Mouse (Mus musculus) testis, adult 2 months (tissue): Measurements from ENCODE around the gene Ptprd. TPM values are rescaled to one million over a fixed set of nuclear protein-coding genes. Genes with fewer than 3 reads are reported as not detected.

Experiments
- H3K27ac ChIP-seq: fragments of 200-500 bp; 2 replicates; pipeline ENCODE4 v1.5.1; 2012; ENCODE audit warnings: low read depth, low read length; ENCODE audit not compliant: control insufficient read depth, insufficient read depth
- H3K27me3 ChIP-seq: fragments of 200-500 bp; 2 replicates; pipeline ENCODE4 v1.6.1; 2012; ENCODE audit warnings: mild to moderate bottlenecking, low read length, moderate library complexity; ENCODE audit not compliant: control insufficient read depth, insufficient read depth
- H3K36me3 ChIP-seq: fragments of 200-500 bp; 2 replicates; pipeline ENCODE4 v1.6.1; 2012; ENCODE audit warnings: mild to moderate bottlenecking, low read length; ENCODE audit not compliant: control insufficient read depth, insufficient read depth
- H3K4me1 ChIP-seq: fragments of 200-500 bp; 2 replicates; pipeline ENCODE4 v1.6.1; 2012; ENCODE audit warnings: low read length; ENCODE audit not compliant: control insufficient read depth, insufficient read depth
- H3K4me3 ChIP-seq: fragments of 200-500 bp; 2 replicates; pipeline ENCODE4 v1.5.1; 2012; ENCODE audit warnings: low read depth, mild to moderate bottlenecking, low read length, moderate library complexity, mixed read lengths; ENCODE audit not compliant: control insufficient read depth
- CTCF ChIP-seq: fragments of 200-500 bp; IDR thresholded peaks from 2 replicates; pipeline ENCODE4 v1.5.1; 2012; ENCODE audit warnings: low read depth, mild to moderate bottlenecking, inconsistent platforms, low read length, moderate library complexity; ENCODE audit not compliant: control insufficient read depth, insufficient read depth, insufficient replicate concordance
- POLR2A ChIP-seq: fragments of 200-500 bp; IDR thresholded peaks from 2 replicates; pipeline ENCODE4 v1.6.1; 2012; ENCODE audit warnings: low read depth, mild to moderate bottlenecking, inconsistent platforms, low read length, moderate library complexity; ENCODE audit not compliant: control insufficient read depth
- polyA plus RNA-seq: library from polyadenylated mRNA; depleted of rRNA; stranded (reverse); fragments of >200 nt; gene quantifications from 2 replicates; pipeline ENCODE4 v1.2.3, GENCODE M21; 2012

Gene Ptprd
- polyA plus RNA-seq, 1 experiment, result 3.4 TPM

DNA sequence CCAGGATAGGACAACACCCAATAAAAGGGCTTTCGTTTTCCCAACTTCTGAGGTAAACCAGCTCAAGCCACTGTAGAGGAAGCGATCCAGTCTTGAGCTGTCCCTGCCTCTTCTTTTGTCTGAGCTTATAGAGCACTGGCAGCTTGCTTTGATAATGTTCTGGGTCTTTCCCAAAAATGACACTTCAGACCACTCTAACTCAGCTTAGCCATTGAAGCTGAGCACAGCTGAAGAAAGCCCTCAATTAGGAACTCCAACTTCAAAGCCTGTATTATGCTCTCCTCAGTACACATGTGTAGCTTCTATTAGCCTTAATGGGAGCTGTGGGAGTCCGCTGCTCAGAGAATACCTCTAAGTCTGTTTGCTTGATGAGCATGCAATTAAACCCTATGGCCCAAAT is 1988.0 kb downstream of the Ptprd start:
- Histone ChIP-seq H3K36me3 (no peaks in the 10 kb centered on the region), H3K27me3 (no peaks in the 10 kb centered on the region), H3K27ac (no peak overlapping the region), H3K4me3 (no peak overlapping the region), H3K4me1 (no peaks in the 10 kb centered on the region)
- TF ChIP-seq POLR2A (no peak), CTCF (no peak)

DNA sequence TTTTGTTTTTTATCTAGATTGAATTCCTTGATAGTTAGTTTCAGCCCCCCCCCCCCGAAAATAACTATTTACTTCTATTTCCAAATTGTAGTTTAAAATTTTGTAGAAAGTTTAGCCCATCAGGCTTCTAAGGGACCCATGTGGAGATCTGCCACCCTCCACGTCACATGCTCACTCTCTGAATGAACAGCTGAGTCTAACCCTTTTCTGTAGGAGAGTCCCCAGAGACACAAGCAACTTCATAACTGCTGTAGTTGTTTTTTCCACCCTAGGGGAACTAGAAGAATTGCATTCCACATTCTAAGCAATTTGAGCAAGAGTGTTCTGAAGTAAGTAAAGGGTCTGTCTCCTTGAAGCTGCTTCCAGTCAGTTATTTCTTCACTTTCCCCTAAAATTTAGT is 1989.2 kb downstream of the Ptprd start:
- H3K4me3 ChIP-seq, result no peak overlapping the region
- no peaks in the 10 kb centered on the region for H3K27me3 ChIP-seq
- H3K36me3 ChIP-seq, result no peaks in the 10 kb centered on the region
- no peak overlapping the region for H3K27ac ChIP-seq
- no peak for TF ChIP-seq CTCF
- TF ChIP-seq POLR2A, result no peak
- H3K4me1 ChIP-seq, result no peaks in the 10 kb centered on the region

DNA sequence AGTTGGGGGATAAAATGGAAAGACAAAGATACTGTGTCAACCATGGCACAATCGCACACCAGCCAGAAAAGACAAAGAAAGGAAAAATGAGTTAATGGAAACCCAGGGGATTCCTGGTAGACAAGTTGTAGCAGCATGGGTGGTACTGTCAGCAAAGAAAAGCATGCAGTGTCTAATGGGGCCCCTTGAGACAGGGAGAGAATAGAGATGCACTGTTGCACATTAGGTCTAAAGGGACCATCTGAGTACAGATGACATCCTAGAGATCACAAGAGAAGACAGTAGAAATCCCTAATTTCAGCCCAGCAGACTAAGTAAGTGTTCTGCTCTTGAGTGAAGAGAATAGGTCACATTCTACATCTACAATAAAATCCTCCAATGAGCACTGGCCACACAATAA is 1993.7 kb downstream of the Ptprd start:
- Histone ChIP-seq H3K27ac (no peak overlapping the region), H3K4me1 (no peaks in the 10 kb centered on the region), H3K4me3 (no peak overlapping the region), H3K36me3 (no peaks in the 10 kb centered on the region), H3K27me3 (no peaks in the 10 kb centered on the region)
- no peak for TF ChIP-seq POLR2A
- TF ChIP-seq CTCF, result no peak

DNA sequence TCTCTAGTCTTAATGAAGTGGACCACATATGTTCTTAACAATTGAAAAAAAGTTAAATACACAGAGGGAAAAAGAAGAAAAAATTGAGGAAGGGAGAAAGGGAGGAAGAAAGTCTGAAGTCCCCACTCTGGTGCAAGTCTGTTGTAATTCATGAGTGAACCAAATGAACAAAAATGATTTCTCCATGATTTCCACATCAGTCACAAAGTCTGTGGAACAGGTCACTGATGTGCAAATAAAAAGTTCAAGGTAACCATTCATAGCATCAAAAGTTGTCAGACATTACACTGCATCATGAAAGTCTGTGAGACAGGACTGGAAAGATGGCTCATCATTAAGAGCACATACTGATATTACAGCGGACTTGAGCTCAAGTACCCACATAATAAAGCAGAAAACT is 1996.6 kb downstream of the Ptprd start:
- Histone ChIP-seq H3K4me1 (no peaks in the 10 kb centered on the region), H3K27me3 (no peaks in the 10 kb centered on the region), H3K4me3 (no peak overlapping the region), H3K36me3 (no peaks in the 10 kb centered on the region), H3K27ac (no peak overlapping the region)
- TF ChIP-seq POLR2A (no peak), CTCF (no peak)

DNA sequence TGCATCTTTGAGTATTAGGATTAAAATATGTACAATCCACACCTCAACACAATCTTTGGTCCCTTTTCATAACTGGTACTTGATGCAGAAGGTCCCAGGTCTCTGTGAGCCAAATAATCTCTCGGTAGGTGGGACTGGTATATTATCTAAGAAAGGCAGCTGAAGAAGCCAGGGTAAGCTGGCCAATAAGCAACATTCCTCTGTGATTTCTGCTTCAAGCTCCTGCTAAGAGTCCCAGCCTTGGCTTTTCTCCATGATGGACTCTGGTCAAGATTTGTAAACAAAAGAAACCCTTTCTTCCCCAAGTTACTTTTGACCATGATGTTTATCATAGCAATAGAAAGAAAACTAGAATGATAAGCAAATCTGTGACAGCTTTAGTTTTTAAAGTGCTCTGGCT is 2012.4 kb downstream of the Ptprd start:
- TF ChIP-seq POLR2A (no peak), CTCF (no peak)
- Histone ChIP-seq H3K27ac (no peak overlapping the region), H3K4me3 (no peak overlapping the region), H3K27me3 (no peaks in the 10 kb centered on the region), H3K4me1 (no peaks in the 10 kb centered on the region), H3K36me3 (no peaks in the 10 kb centered on the region)

DNA sequence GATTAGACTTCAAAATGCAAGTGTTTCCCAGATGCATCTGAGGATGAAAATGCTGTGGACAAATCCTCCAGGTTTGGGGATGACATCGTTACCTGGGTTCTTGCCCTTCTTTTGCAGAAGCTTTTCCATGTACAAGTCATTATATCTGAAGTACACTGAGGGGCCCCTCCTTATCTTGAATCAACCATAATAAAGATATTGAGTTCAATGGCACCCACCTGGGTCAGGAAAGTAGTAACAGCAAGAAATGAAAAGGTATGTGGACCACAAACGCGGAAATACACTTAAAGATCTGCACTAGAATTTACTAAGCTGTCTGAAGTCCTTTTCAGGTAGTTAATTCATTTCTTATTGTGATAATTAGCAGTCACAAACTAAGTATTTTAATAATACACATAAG is 2017.0 kb downstream of the Ptprd start:
- TF ChIP-seq POLR2A, result no peak
- no peak for TF ChIP-seq CTCF
- Histone ChIP-seq H3K27ac (no peak overlapping the region), H3K4me1 (no peaks in the 10 kb centered on the region), H3K27me3 (no peaks in the 10 kb centered on the region), H3K4me3 (no peak overlapping the region), H3K36me3 (no peaks in the 10 kb centered on the region)

DNA sequence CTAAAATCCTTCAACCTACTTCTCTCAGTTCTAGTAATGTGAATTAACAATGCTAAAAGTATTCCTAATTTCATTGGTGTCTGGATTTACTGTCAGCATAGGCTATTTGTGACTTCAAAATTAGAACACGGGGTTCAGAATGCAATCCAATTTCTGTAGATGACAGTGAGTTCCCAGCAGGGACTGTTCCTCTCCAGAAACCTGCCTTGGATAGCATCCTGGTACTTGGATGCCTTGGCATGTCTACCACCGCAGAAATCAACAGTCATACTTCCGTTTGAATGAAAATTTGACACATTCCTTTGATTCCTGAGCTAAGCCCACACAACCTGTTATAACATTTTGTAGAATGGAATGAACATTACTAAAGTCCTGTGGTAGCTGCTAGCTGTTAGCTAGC is 2018.3 kb downstream of the Ptprd start:
- no peak for TF ChIP-seq CTCF
- TF ChIP-seq POLR2A, result no peak
- Histone ChIP-seq H3K36me3 (no peaks in the 10 kb centered on the region), H3K4me3 (no peak overlapping the region), H3K27me3 (no peaks in the 10 kb centered on the region), H3K27ac (no peak overlapping the region), H3K4me1 (no peaks in the 10 kb centered on the region)

DNA sequence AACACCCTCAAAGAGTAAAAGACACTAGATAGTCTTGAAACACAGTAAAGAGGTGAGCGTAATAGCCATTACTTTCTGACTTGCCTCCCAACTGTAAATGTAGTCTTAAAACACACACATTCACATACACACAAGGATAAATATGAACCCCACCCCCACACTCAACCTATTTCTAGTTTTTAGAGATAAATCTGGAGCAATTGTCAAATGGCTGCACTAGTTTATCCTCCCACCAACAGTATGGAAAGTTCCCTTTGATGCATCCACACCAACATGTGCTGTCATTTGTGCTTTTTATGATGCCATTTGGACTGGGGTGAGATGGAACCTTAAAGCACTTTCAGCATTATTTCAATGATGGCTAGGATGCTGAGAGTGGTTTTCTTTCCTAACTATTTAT is 2019.7 kb downstream of the Ptprd start:
- no peaks in the 10 kb centered on the region for H3K36me3 ChIP-seq
- H3K4me3 ChIP-seq, result no peak overlapping the region
- TF ChIP-seq CTCF (no peak), POLR2A (no peak)
- H3K27ac ChIP-seq, result no peak overlapping the region
- H3K4me1 ChIP-seq, result no peaks in the 10 kb centered on the region
- H3K27me3 ChIP-seq, result no peaks in the 10 kb centered on the region
